Mouse (Mus musculus): Measurements from ENCODE around the gene Gtf2a2.
"Not testable (repeated sequence)": the region's sequence is repeated elsewhere in the genome, so short reads cannot be mapped to it uniquely, and the experiment has no call there.

Gene Gtf2a2

DNA sequence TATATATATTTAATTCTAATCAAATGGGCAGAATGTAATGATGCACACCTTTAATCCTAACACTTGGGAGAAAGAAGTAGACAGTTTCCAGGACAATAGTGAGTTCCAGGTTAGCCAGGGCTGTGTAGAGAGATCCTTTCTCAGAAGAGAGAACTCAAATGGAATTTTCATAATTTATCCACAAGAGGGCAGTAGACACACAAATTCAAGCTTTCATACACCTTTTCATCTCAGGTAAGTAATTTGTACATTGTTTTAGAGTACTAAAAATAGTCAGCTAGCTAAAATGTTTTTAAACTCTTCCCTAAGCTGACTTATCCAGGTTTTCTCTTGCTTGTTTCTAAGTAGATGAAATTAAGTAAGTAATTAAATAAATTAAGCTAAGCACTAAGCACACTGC lies 6.5 kb downstream of the Gtf2a2 start:
- DNase-seq (ENCODE audit: low spot score in 2 of 2) = peak in 1 of 2 experiments; percentile 29

DNA sequence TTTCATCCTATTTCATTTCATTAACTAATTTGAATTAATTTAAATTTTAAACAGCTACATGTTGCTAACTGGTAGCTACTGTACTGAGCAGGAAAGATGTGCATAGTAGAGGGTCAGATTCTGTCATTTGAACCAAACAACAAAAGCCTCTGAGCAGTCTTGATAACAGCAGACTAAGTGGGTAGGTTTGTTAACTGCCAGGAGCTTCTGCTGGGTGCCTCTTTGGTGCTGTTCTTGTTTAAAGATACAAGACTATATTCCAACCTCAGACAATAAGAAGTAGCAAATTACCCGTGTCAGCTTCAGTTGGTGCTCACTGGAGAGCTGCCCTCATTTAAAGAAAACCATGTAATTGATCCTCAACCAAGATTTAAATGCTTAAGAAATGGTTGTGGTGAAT lies 9.3 kb downstream of the Gtf2a2 start:
- no peak for DNase-seq (ENCODE audit: low spot score in 2 of 2)

DNA sequence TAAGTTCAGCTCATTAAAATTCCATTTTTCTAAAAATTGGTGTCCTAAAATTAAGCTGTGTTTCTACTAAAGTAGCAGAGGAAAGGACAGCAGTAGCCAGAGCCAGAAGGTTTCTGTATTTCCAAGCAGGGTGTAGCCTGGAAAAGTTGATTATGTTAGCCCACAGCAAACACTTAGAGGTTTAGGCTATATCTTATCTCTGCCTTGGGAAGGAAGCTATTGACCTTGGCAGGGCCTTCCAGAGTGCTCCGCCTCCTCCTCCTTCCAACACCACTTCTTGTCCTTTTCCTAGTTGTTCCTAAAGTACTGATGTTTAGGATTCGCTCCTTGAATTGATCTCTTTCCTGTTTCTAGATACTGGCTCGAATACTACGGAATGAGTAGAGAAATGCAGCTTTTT lies 9.7 kb downstream of the Gtf2a2 start:
- no peak for DNase-seq (ENCODE audit: low spot score in 2 of 2)

DNA sequence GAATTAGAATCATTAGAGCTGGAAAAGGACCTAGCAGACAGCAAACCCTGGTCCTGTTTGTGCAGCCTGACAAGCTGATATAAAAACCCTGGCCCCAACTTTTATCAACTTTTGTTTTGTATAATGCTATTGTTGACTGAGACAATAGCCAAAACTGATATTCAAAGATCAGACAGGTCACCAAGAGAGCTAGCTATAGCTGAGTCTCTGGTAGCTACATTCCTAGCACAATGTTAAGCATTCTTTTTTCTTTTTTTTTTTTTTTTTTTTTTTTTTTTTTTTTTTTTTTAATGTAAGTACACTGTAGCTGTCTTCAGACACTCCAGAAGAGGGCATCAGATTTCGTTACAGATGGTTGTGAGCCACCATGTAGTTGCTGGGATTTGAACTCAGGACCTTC lies 11.3 kb downstream of the Gtf2a2 start:
- not testable (repeated sequence) for DNase-seq (ENCODE audit: low spot score in 2 of 2)

DNA sequence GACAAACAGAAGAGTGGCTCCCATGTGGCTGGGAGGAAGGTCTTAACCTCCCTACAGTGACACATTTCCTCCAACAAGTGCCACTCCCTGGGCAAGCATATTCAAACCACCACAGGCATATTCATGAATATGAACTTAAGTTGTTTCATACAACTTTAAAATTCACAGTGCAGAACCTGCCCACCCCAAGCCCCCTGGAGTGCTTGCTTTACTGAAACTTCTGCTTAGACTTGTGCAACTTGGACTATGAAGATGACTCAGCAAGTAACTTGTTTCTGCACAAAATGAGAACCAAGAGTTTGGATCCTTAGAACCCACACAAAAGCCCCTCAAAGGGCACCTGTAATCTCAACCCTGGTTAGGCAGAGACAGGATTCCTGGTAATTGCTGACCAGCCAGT lies 12.3 kb downstream of the Gtf2a2 start:
- DNase-seq (ENCODE audit: low spot score in 2 of 2) = no peak

DNA sequence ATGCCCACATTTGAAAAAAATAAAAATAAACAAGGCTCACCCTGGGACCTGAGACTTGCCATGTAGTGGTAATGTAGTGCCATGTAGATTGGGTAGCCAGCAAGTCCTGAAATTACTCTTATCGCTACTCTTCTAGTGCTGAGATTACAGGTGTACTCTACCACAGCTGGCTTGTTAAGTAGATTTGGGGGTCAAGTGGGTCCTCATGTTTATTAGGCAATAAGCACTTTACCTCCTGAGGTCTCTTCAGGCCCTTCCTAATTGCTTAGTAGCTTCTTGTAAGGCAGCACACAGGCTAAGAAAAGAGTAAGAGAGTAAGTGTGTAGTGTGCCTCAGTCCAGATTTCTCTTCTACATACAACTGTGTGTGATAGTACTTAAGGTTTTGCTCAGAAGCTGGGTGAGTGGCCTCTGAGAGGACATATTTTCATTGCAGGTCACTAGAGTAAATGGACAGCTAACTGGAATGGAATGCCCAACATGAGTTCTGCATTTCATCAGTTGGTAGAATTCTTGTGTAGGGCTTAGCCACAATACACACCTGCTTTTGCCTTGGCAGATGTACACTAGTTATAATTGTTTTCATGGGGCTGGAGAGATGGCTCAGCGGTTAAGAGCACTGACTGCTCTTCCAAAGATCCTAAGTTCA lies 13.1 kb downstream of the Gtf2a2 start:
- no peak for DNase-seq (ENCODE audit: low spot score in 2 of 2)

DNA sequence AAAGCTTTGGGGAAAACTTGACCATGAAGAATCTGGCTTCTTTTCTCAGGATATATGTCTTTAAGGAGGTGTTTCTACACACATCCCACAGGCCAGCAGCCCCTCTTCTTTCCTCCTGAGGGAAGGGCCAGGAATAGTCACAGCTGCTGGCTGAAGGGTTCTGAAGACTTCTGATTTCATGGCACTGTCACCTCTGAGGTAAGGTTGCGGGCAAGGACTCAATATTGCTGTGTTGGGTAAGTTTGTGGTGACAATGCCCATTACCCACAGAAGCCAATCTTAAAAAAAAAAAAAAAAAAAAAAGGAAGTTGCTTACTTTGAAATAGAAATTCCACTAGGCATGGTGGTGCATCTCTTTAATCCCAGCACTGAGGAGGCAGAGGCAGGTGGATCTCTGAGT lies 19.8 kb downstream of the Gtf2a2 start:
- no peak for DNase-seq (ENCODE audit: low spot score in 2 of 2)

DNA sequence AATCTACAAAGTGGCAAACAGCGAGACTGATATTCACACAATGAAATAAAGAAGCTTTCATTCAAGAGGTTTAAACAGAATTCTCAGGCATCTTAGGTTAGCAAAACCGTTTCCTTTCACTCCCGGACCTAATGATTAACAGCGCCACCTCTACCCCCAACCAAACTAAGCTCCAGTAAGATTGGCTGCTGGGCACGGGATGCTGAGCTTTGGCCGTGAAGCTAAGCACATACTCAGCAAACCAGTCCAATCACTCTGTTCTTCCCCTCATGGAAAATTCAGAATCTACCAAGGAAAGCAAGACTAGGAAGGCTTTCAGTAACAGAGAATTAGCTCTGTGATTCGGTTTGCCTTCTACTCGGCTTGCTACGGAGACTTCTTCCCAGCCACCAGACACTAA lies 20.7 kb downstream of the Gtf2a2 start:
- DNase-seq (ENCODE audit: low spot score in 2 of 2) = no peak

DNA sequence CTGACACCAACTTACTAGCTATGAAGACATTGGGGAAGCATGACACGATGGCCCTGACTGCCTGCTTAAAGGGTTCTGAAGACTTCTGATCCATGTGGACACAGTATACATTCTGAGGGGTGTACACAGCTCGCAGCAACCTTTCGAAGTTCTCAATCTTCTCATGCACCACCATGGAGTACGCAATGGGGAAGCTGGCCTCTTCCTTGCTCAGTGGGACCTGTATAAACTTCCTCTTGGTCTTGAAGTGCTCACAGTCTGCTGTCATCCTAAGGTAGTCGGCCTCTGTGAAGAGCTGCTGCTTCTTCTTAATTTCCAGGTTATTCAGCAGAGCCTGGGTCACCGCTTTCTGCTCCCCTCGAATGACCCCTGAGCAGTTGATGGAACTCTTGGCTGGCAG lies 22.4 kb downstream of the Gtf2a2 start:
- DNase-seq (ENCODE audit: low spot score in 2 of 2) = no peak

DNA sequence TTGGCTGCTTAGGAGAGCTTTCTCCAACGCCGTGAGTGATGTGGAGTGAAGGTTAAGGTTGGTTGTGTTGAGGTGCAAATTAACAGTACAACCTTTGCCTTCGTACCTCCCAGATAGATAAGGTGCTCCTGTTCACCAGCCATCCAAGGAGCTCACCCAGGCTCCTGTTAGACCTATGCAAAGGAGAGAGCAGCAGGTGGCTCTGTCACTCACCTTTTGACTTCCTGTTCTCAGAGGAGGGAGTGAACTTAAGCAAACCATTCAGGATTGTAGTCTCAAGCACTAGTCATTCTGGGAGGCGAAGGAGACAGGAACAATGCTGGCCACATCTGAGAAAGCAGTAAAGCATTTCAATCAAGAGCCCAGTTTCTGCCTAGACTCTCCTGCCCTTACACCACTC lies 24.3 kb downstream of the Gtf2a2 start:
- DNase-seq (ENCODE audit: low spot score in 2 of 2) = peak; percentile 7 to 25

DNA sequence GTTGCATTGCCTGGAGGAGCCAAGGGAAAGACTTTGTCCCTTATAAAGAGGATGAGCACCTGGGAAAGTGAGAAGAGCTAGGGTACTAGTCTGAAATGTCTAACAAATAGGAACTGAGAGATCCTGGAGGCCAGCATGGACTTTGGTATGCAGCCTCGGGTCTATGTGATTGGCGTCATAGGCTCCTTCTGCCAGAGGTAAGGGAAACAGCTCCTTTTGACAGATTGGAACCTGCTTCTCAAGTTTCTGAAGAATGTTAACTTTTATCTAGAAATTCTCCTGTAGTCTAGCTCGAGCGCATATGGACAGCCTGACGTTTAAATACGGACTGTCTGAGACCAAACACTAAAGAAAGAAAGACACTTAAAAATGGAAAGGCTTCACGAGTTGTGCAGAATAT lies 25.6 kb downstream of the Gtf2a2 start, which contains the start of gene Gcnt3:
Gcnt3 (minus strand) TSS at position 101 of the 400 bp plus-strand sequence.
- no peak for DNase-seq (ENCODE audit: low spot score in 2 of 2)

DNA sequence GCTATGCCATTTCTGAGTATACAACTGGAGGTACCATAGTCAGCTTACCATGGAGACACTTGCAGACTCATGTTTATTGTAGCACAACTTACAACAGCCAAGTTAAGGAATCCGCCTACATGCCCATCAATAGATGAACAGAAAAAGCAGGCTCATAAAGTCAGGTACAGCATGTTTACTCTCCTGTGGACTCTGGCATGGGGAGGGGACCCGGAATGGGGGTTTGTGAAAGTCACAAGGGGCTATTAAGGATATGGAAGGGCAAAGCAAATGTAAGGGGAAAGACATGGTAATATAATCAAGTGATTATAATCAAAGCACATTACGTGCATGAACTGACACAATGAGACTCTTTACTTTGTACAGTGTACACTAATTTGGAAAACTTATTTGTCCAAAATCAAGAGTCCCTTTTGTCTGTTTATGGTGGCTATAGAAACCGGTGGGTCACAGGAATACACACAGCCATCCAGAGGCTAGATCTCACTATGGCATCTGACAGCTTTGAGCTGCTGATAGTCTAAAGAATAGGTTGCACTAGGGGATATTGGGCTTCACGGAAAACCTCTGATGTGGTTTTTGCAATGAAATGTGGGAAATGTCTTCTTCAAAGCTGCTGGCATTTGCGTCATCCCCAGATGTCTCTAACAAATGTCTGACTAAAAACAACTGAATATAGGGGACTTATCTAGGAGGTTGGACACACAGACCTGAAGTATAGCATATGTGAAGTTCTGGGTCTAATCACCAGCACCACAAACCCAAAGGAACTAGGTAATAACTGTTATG lies 27.4 kb downstream of the Gtf2a2 start:
- DNase-seq (ENCODE audit: low spot score in 2 of 2) = peak in 1 of 2 experiments; percentile 24

DNA sequence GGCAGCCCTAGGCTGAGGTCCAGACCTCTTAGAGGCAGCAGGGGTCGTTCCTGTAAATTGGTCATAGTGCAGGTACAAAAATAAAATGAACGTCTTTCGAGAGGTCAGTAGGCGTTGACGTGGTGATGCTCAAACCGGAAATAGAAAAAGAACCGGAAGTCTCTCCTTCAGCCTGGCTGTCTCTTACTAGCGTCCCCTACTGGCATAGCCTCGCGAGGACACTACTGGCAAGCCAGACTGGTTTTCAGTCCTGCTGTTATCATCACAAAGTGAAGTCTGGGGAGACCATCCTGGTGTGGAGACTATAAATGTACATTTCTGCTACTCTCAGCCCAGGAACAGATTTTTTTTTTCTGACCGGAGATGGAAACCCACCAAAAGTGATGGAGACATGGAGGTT lies 28.2 kb downstream of the Gtf2a2 start:
- no peak for DNase-seq (ENCODE audit: low spot score in 2 of 2)

DNA sequence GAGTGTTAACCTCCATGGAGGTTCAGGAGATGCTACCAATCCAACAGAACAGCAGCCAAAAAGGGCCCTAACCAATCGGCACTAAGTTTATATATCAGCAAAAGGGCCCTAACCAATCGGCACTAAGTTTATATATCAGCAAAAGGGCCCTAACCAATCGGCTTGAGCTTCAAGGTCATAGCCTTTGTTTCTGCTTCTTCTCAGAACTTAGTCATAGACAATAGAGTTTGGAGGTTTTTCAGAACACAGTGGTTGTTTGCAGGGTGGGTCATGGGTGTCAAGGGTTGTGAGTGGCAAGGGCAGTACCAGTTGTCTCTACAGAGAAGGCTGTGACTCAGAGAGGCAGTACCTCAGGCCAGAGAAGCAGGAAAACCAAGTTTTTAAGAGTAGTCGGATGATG lies 29.8 kb downstream of the Gtf2a2 start:
- no peak for DNase-seq (ENCODE audit: low spot score in 2 of 2)

DNA sequence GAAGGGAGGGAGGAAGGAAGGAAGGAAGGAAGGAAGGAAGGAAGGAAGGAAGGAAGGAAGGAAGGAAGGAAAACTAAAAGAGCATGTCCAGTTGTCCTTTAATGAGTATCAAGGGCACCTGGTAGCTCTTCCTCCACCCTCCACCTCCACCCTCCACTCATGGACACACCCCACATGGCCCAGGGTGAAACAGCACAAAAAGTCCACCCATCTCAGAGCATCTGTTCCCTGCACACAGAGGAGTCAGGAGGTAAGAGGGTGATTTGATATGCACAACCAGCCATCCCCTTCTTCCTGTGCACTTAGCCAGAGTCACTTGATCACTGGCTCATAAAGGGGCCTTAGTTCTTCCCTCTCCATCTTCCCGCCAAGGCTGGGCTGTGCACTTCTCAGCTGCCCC lies 30.6 kb downstream of the Gtf2a2 start:
- DNase-seq (ENCODE audit: low spot score in 2 of 2) = no peak

DNA sequence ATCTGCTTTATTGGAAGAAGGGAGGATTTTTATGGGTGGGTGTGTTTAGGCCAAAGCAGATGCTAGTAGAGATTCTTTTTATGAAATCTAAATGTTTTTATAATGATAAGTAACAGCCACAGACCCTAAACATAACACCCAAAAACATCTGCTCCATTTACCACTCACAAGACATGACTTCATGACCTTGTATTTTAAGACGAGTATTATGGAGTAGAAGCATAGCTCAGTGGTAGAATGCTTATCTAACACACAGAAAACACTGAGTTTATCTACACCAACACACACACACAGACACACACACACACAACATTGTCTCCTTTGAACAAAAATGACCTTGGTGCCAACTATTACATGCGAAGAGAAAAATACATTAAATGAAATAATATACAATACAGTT lies 32.5 kb downstream of the Gtf2a2 start:
- DNase-seq (ENCODE audit: low spot score in 2 of 2) = no peak

DNA sequence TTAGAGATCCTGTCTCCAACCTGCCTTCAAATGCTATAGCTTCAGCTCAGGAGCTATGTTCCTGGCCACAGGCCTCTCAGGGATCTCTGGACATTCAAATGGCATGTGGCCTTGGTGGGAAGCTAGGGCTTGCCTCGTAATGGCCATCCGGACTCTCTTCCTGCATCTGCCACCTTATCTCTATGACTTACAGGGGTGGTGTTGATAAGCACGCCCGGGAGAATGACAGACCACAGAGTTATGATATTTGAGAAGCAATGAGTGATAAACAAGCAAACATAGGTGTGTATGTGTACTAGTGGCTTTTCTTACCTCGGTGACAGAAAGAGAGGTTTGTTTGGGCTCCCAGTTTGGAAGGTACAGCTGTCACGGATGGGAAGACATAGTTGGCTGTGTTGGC lies 33.9 kb downstream of the Gtf2a2 start:
- DNase-seq (ENCODE audit: low spot score in 2 of 2) = no peak

DNA sequence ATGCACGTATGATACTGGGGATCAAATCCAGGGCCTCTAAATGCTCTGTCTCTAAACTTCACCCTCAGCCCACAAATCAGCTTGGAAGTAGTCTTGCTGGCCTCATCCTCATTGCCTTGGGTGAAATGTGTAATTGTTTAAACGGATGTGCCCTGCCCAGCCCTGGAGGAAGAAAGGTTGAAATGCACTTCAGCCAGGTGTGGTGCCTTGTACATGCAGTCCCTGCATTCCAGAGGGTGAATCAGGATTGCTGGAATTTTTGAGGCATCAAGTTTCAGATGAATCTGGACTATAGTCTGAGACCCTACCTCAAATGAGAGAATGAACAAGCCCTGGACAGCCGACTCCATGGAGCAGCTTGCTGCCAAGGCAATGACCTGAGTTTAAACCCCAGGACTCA lies 35.5 kb downstream of the Gtf2a2 start:
- DNase-seq (ENCODE audit: low spot score in 2 of 2) = no peak

DNA sequence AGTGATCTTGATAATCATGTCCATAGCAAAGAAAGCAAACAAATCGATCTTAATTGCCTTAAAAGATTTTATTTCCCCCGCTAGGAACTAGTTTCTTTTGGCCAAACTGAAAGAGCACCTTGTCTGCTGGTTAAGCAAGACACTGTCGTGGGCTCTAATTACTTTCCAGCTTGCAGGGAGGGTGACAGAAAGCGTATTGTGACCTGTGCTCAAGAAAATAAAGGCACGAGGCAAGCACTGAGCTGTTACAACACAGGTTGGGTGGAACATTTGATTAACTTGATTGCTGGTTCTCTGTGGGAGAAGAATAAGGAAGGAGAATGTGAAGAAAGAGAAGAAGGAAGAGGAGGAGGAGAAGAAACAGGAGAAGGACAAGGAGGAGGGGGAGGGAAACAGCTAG lies 35.9 kb downstream of the Gtf2a2 start:
- no peak for DNase-seq (ENCODE audit: low spot score in 2 of 2)

DNA sequence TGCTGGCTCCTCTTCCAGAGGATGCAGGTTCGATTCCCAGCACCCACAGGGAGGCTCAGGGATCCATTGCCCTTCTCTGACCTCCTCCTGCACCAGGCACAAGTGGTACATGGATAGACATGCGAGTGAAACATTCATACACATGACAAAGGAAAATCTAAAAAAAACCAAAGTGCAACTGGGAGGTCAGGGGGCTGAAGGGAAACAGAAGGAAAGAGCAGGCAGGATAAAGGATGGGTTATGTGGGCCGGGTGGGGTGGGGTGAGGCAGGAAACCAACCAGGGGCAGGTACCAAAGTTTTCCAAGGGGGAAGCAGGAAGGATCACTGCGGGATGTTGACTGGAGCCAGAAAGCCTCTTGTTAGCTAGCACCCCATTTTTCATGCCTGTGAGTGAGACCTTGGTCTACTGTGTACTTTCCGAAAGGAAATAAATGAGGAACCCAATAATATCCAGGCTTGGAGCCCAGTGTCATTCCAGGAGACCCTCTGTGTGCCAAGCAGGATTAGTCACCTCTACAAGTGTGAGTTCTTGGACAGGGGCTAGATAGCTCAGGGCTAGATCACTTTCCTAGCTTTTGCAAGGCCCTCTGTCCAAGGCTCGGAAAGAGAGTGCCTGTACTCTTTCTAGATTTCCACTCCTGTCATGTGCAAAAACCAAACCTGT lies 36.5 kb downstream of the Gtf2a2 start:
- DNase-seq (ENCODE audit: low spot score in 2 of 2) = no peak

DNA sequence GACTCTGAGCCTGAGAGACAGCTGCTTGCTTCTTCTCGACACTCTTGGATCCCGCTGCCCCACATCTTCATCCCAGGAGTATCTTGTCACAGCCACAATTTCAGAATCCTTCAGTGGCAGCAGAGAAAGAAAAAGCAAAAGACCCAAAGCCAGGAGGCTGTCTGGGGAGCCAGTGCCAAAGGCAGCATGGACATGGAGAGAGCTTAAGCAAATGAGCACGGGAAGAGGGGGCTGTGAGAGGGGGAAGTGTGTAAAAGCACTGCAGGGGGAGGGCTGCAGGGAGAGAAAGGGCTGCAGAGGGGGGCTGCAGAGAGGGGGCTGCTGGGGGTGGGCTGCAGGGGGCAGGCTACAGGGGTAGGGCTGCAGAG lies 37.0 kb downstream of the Gtf2a2 start:
- no peak for DNase-seq (ENCODE audit: low spot score in 2 of 2)

DNA sequence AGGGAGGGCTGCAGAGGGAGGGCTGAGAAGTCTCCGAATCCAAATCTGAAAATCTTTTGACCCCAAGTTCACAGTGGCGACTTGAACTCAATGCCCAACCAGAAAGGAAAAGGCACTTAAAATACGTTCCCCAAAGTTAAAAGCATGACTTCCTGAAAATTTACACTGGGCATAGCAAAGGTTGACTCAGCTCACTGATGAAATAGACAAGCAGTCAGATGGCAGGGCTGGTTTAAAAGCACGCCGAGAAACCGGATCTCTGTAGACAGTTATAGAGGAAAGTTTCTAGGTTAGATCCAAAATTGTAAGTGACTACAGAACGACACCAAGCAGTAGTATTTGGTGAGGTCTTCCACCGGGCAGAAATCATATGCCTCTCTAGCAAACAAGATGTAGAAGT lies 37.5 kb downstream of the Gtf2a2 start:
- no peak for DNase-seq (ENCODE audit: low spot score in 2 of 2)

DNA sequence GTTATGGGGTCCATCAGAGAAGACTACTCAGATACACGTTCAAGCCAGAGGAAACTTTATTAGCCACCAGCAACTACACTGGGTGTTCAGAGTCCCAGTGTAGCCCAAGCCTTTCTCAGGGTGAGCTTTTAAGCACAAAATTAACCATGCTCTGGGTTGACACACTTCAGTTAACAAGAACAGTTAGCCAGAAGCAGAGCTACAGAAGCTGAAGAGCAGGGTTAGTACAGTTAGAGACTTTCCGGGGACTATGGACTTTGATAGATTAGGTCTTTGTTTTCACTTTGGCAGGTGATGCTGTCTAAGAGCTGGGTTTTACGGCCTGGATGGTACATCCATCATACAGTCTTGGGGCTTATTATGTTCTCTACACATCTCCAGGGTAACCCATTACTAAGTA lies 40.4 kb downstream of the Gtf2a2 start:
- no peak for DNase-seq (ENCODE audit: low spot score in 2 of 2)

All from thymus, postnatal 10 days (tissue).